Mouse (Mus musculus): Measurements from ENCODE around the gene Anp32e.

DNA sequence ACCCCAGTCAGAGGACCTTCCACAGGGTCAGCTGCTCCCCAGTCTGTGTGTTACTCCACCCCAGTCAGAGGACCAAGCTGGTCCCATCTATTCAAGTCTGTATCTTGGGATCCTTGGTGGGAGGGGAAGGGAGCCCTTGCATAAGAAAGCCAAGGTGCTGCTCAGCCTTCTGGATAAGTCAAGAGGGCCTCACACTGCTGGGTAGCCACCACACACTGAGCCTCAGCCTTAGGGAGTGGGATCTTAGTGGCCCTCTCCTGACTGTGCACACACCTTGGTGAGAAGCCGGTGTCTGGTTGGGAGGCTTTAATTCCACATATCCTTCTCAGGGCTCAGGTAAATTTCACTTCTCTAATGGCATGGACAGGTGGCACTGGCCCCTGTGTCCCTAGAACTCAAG is 59.1 kb downstream of the Anp32e start:
- TF ChIP-seq CTCF (IDR thresholded peaks at IDR 0.05; ENCODE audit: control insufficient read depth, insufficient read depth, low read length) (no peak), POLR2A (IDR thresholded peaks at IDR 0.05; ENCODE audit: borderline replicate concordance, control insufficient read depth, low read depth, low read length) (no peak)
